Mouse (Mus musculus): ENCODE measurements around the gene Gm21304. TPM values are rescaled to one million over a fixed set of nuclear protein-coding genes. Genes with fewer than 3 reads are reported as not detected.
"Not testable (repeated sequence)": the region's sequence is repeated elsewhere in the genome, so short reads cannot be mapped to it uniquely, and the experiment has no call there.

The Gm21304 gene
- polyA plus RNA-seq (2012; rRNA removed), result not detected in 2 replicates

- H3K27me3 ChIP-seq (replicated peaks; ENCODE audit: control insufficient read depth, insufficient read depth, low read length); H3K36me3 ChIP-seq (ENCODE audit: control insufficient read depth, insufficient read depth, low read length); H3K4me3 ChIP-seq (ENCODE audit: insufficient read depth, low read depth, low read length); H3K27ac ChIP-seq (ENCODE audit: insufficient read depth, low read depth, low read length); H3K4me1 ChIP-seq (ENCODE audit: control insufficient read depth, insufficient read depth, low read length); DNase-seq: not testable (repeated sequence)
- WGBS, result no CpG with 5 or more reads among the region's 3 CpGs
Observed at GRCm38 (mm10) chr10:104168215-104168614, at the start of gene Gm21304. Gm21304 (plus strand) TSS chr10:104168515.

- H3K27ac ChIP-seq (ENCODE audit: insufficient read depth, low read depth, low read length), result not testable (repeated sequence)
Observed at GRCm38 (mm10) chr10:104142687-104143086, 25.6 kb upstream of the Gm21304 start, which contains the start of gene Gm21293. Gm21293 (plus strand) TSS chr10:104142987.

GRCm38 (mm10) chr10:104151197-104151596 is 17.1 kb upstream of the Gm21304 start, which contains the start of gene Gm6763:
Gm6763 (plus strand) TSS chr10:104151497.
- not testable (repeated sequence) for H3K27me3 ChIP-seq (replicated peaks; ENCODE audit: control insufficient read depth, insufficient read depth, low read length); H3K36me3 ChIP-seq (ENCODE audit: control insufficient read depth, insufficient read depth, low read length); H3K4me1 ChIP-seq (ENCODE audit: control insufficient read depth, insufficient read depth, low read length); H3K4me3 ChIP-seq (ENCODE audit: insufficient read depth, low read depth, low read length); H3K27ac ChIP-seq (ENCODE audit: insufficient read depth, low read depth, low read length); DNase-seq
- WGBS, result no CpG with 5 or more reads among the region's 3 CpGs

More at GRCm38 (mm10) chr10:104142687-104143086, 25.6 kb upstream of the Gm21304 start, which contains the start of gene Gm21293:
- H3K4me1 ChIP-seq (ENCODE audit: control insufficient read depth, insufficient read depth, low read length); H3K27me3 ChIP-seq (replicated peaks; ENCODE audit: control insufficient read depth, insufficient read depth, low read length); DNase-seq; H3K36me3 ChIP-seq (ENCODE audit: control insufficient read depth, insufficient read depth, low read length); H3K4me3 ChIP-seq (ENCODE audit: insufficient read depth, low read depth, low read length): not testable (repeated sequence)
- no CpG with 5 or more reads among the region's 3 CpGs for WGBS

GRCm38 (mm10) chr10:104159706-104160105 is 8.6 kb upstream of the Gm21304 start, which contains the start of gene Gm8764:
Gm8764 (plus strand) TSS chr10:104160006.
- WGBS, result no CpG with 5 or more reads among the region's 3 CpGs

GRCm38 (mm10) chr10:104176724-104177123 is 8.4 kb downstream of the Gm21304 start, which contains the start of gene Gm21312:
Gm21312 (plus strand) TSS chr10:104177024.
- H3K27me3 ChIP-seq (replicated peaks; ENCODE audit: control insufficient read depth, insufficient read depth, low read length); DNase-seq; H3K36me3 ChIP-seq (ENCODE audit: control insufficient read depth, insufficient read depth, low read length); H3K27ac ChIP-seq (ENCODE audit: insufficient read depth, low read depth, low read length); H3K4me3 ChIP-seq (ENCODE audit: insufficient read depth, low read depth, low read length); H3K4me1 ChIP-seq (ENCODE audit: control insufficient read depth, insufficient read depth, low read length): not testable (repeated sequence)
- WGBS, result no CpG with 5 or more reads among the region's 3 CpGs

More at GRCm38 (mm10) chr10:104159706-104160105, 8.6 kb upstream of the Gm21304 start, which contains the start of gene Gm8764:
- H3K4me1 ChIP-seq (ENCODE audit: control insufficient read depth, insufficient read depth, low read length); H3K4me3 ChIP-seq (ENCODE audit: insufficient read depth, low read depth, low read length); H3K27me3 ChIP-seq (replicated peaks; ENCODE audit: control insufficient read depth, insufficient read depth, low read length); H3K36me3 ChIP-seq (ENCODE audit: control insufficient read depth, insufficient read depth, low read length); DNase-seq; H3K27ac ChIP-seq (ENCODE audit: insufficient read depth, low read depth, low read length): not testable (repeated sequence)

GRCm38 (mm10) chr10:104185233-104185632 is 16.9 kb downstream of the Gm21304 start, which contains the start of gene Gm20765:
Gm20765 (plus strand) TSS chr10:104185533.
- not testable (repeated sequence) for H3K4me3 ChIP-seq (ENCODE audit: insufficient read depth, low read depth, low read length); H3K36me3 ChIP-seq (ENCODE audit: control insufficient read depth, insufficient read depth, low read length); H3K27me3 ChIP-seq (replicated peaks; ENCODE audit: control insufficient read depth, insufficient read depth, low read length); H3K27ac ChIP-seq (ENCODE audit: insufficient read depth, low read depth, low read length); H3K4me1 ChIP-seq (ENCODE audit: control insufficient read depth, insufficient read depth, low read length); DNase-seq
- no CpG with 5 or more reads among the region's 3 CpGs for WGBS

- DNase-seq, result not testable (repeated sequence)
Observed at GRCm38 (mm10) chr10:104193742-104194141, 25.4 kb downstream of the Gm21304 start, which contains the start of gene Gm4340. Gm4340 (plus strand) TSS chr10:104194042.

DNA sequence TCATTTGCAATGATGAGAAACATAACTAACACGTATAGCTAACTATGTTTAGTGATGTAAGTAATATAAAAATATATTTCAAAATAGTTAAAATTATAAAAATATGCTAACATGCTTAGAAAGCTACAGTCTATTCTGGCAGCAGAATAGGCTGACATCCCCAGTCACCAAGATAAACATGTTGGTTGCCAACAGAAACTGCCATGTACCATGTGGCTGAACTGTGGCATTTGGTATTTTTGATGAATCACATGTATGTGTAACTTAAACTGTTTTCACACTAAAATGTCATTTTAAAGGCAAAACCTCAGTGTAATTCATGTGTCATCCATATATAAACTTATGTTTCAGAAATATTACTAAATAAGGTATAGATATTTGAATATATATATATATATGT is 41.3 kb downstream of the Gm21304 start:
- WGBS, result 86% methylated on average over 1 of the region's 1 CpGs
- DNase-seq, result no peak
- no peaks in the 10 kb centered on the region for H3K36me3 ChIP-seq (ENCODE audit: control insufficient read depth, insufficient read depth, low read length)
- H3K4me1 ChIP-seq (ENCODE audit: control insufficient read depth, insufficient read depth, low read length), result no peaks in the 10 kb centered on the region
- H3K4me3 ChIP-seq (ENCODE audit: insufficient read depth, low read depth, low read length), result no peak overlapping the region
- no peaks in the 10 kb centered on the region for H3K27me3 ChIP-seq (replicated peaks; ENCODE audit: control insufficient read depth, insufficient read depth, low read length)
- no peak overlapping the region for H3K27ac ChIP-seq (ENCODE audit: insufficient read depth, low read depth, low read length)
- no peak for TF ChIP-seq POLR2A (IDR thresholded peaks at IDR 0.05; ENCODE audit: low read depth, low read length)
- no peak for TF ChIP-seq CTCF (conservative IDR thresholded peaks at IDR 0.05; ENCODE audit: insufficient read depth, insufficient read length, low read depth, low read length)

More at GRCm38 (mm10) chr10:104193742-104194141, 25.4 kb downstream of the Gm21304 start, which contains the start of gene Gm4340:
- H3K4me3 ChIP-seq (ENCODE audit: insufficient read depth, low read depth, low read length); H3K27ac ChIP-seq (ENCODE audit: insufficient read depth, low read depth, low read length); H3K4me1 ChIP-seq (ENCODE audit: control insufficient read depth, insufficient read depth, low read length); H3K36me3 ChIP-seq (ENCODE audit: control insufficient read depth, insufficient read depth, low read length); H3K27me3 ChIP-seq (replicated peaks; ENCODE audit: control insufficient read depth, insufficient read depth, low read length): not testable (repeated sequence)
- no CpG with 5 or more reads among the region's 3 CpGs for WGBS

Data from kidney, adult 2 months (tissue).